Mouse (Mus musculus): ENCODE measurements around the gene Erich3. TPM values are rescaled to one million over a fixed set of nuclear protein-coding genes. Genes with fewer than 3 reads are reported as not detected.

Gene Erich3
- total RNA-seq, 2 experiments from 2014 or later: 0.05 to 0.37 TPM

- no peak for DNase-seq (ENCODE audit: low spot score in 2 of 2)
These were observed 9.7 kb downstream of the Erich3 start for GRCm38 (mm10) chr3:154673326-154673725.

GRCm38 (mm10) chr3:154682570-154682969 lies 18.9 kb downstream of the Erich3 start:
- no peak for DNase-seq (ENCODE audit: low spot score in 2 of 2)

GRCm38 (mm10) chr3:154683667-154684066 lies 20.0 kb downstream of the Erich3 start:
- DNase-seq (ENCODE audit: low spot score in 2 of 2): no peak

- DNase-seq (ENCODE audit: low spot score in 2 of 2): no peak
These were observed 26.6 kb downstream of the Erich3 start for GRCm38 (mm10) chr3:154690260-154690659.

- peak in 1 of 2 experiments; percentile 41 for DNase-seq (ENCODE audit: low spot score in 2 of 2)
These were observed 28.4 kb downstream of the Erich3 start for GRCm38 (mm10) chr3:154691897-154692571.

GRCm38 (mm10) chr3:154692572-154692922 lies 28.9 kb downstream of the Erich3 start:
- no peak for DNase-seq (ENCODE audit: low spot score in 2 of 2)

- no peak for DNase-seq (ENCODE audit: low spot score in 2 of 2)
These were observed 30.2 kb downstream of the Erich3 start for GRCm38 (mm10) chr3:154693902-154694301.

GRCm38 (mm10) chr3:154696611-154697010 lies 33.0 kb downstream of the Erich3 start:
- DNase-seq (ENCODE audit: low spot score in 2 of 2): no peak

GRCm38 (mm10) chr3:154698907-154699306 lies 35.2 kb downstream of the Erich3 start:
- no peak for DNase-seq (ENCODE audit: low spot score in 2 of 2)

- DNase-seq (ENCODE audit: low spot score in 2 of 2): no peak
These were observed 36.6 kb downstream of the Erich3 start for GRCm38 (mm10) chr3:154700296-154700695.

- DNase-seq (ENCODE audit: low spot score in 2 of 2): no peak
These were observed 37.1 kb downstream of the Erich3 start for GRCm38 (mm10) chr3:154700735-154701134.

GRCm38 (mm10) chr3:154704755-154705154 lies 41.1 kb downstream of the Erich3 start:
- DNase-seq (ENCODE audit: low spot score in 2 of 2): no peak

GRCm38 (mm10) chr3:154708150-154708549 lies 44.5 kb downstream of the Erich3 start:
- DNase-seq (ENCODE audit: low spot score in 2 of 2): no peak

GRCm38 (mm10) chr3:154723198-154723597 lies 59.5 kb downstream of the Erich3 start:
- DNase-seq (ENCODE audit: low spot score in 2 of 2): no peak

- no peak for DNase-seq (ENCODE audit: low spot score in 2 of 2)
These were observed 67.8 kb downstream of the Erich3 start for GRCm38 (mm10) chr3:154731431-154731830.

- no peak for DNase-seq (ENCODE audit: low spot score in 2 of 2)
These were observed 77.8 kb downstream of the Erich3 start for GRCm38 (mm10) chr3:154741496-154741895.

GRCm38 (mm10) chr3:154742927-154743326 lies 79.3 kb downstream of the Erich3 start:
- DNase-seq (ENCODE audit: low spot score in 2 of 2): no peak

GRCm38 (mm10) chr3:154744317-154744716 lies 80.7 kb downstream of the Erich3 start:
- no peak for DNase-seq (ENCODE audit: low spot score in 2 of 2)

- DNase-seq (ENCODE audit: low spot score in 2 of 2): no peak
These were observed 90.8 kb downstream of the Erich3 start for GRCm38 (mm10) chr3:154754505-154754904.

GRCm38 (mm10) chr3:154755225-154755624 lies 91.6 kb downstream of the Erich3 start:
- no peak for DNase-seq (ENCODE audit: low spot score in 2 of 2)

GRCm38 (mm10) chr3:154758089-154758488 lies 94.4 kb downstream of the Erich3 start:
- DNase-seq (ENCODE audit: low spot score in 2 of 2): no peak

- no peak for DNase-seq (ENCODE audit: low spot score in 2 of 2)
These were observed 97.4 kb downstream of the Erich3 start for GRCm38 (mm10) chr3:154761108-154761507.

GRCm38 (mm10) chr3:154763374-154763773 lies 99.7 kb downstream of the Erich3 start:
- DNase-seq (ENCODE audit: low spot score in 2 of 2): no peak

Measured in gastrocnemius, postnatal 4 days (tissue).